Mouse (Mus musculus) thymus, adult 2 months (tissue): ENCODE data around the gene Ubr4. TPM values are rescaled to one million over a fixed set of nuclear protein-coding genes. Genes with fewer than 3 reads are reported as not detected.

ENCODE experiments used
- DNase-seq: peaks from one replicate; pipeline ENCODE4 v3.0.0; 2021
- H3K27ac ChIP-seq: fragments of 200-500 bp; 2 replicates; pipeline ENCODE4 v1.5.1; 2012; ENCODE audit warnings: low read length, control low read depth; ENCODE audit not compliant: control insufficient read depth, insufficient read depth
- H3K27me3 ChIP-seq: fragments of 200-500 bp; 2 replicates; pipeline ENCODE4 v1.6.1; 2012; ENCODE audit warnings: mild to moderate bottlenecking, low read length, moderate library complexity, mixed read lengths; ENCODE audit not compliant: control insufficient read depth, insufficient read depth
- H3K36me3 ChIP-seq: fragments of 200-500 bp; 2 replicates; pipeline ENCODE4 v1.6.1; 2012; ENCODE audit warnings: mild to moderate bottlenecking, low read length, moderate library complexity; ENCODE audit not compliant: control insufficient read depth, insufficient read depth
- H3K4me1 ChIP-seq: fragments of 200-500 bp; replicated peaks from 2 replicates; pipeline ENCODE4 v1.6.1; 2012; ENCODE audit warnings: low read length; ENCODE audit not compliant: control insufficient read depth, insufficient read depth
- H3K4me3 ChIP-seq: fragments of 200-500 bp; 2 replicates; pipeline ENCODE4 v1.5.1; 2012; ENCODE audit warnings: mild to moderate bottlenecking, low read length, control low read depth, moderate library complexity; ENCODE audit not compliant: control insufficient read depth, insufficient read depth
- CTCF ChIP-seq: fragments of 200-500 bp; IDR thresholded peaks from 2 replicates; pipeline ENCODE4 v1.5.1; 2012; ENCODE audit warnings: mild to moderate bottlenecking, control low read depth, low read length, moderate library complexity, borderline replicate concordance; ENCODE audit not compliant: control insufficient read depth, poor library complexity, insufficient read depth; ENCODE audit errors: extremely low read depth
- POLR2A ChIP-seq: fragments of 200-500 bp; IDR thresholded peaks from 2 replicates; pipeline ENCODE4 v1.6.1; 2012; ENCODE audit warnings: mild to moderate bottlenecking, low read length, control low read depth, moderate library complexity; ENCODE audit not compliant: control insufficient read depth, poor library complexity, insufficient read depth; ENCODE audit errors: extremely low read depth
- WGBS: fragments of 180-500 bp; shearing (Covaris S2); methylation state at CpG from one replicate; pipeline ENCODE4 v1.1.7; 2018; 5-methylcytosine and 5-hydroxymethylcytosine counted together
- polyA plus RNA-seq: library from polyadenylated mRNA; depleted of rRNA; stranded (reverse); fragments of >200 nt; gene quantifications from 2 replicates; pipeline ENCODE4 v1.2.3, GENCODE M21; 2012; rRNA removed

Gene Ubr4
- polyA plus RNA-seq, 1 experiment, result 301 TPM

DNA sequence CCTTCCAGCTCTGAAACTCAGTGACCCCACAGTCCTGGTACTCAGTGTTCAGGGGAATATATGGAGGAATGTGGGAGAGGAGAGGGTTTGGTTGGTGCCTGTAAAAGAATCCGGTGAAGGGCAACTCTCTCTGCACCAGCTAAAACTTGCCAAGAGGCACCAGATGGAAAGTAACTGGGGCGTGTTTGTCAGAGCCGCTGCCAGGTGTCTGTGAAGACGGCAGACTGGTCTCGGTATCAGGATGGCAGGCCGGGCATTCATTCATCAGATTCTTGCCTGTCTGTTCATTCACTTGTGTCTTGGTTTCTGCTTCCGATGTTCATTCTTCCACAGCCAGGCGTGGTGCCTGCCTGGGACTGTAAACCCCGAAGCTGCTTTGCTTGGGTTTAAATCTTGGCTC is 184.3 kb downstream of the Ubr4 start:
- no peak overlapping the region for H3K27ac ChIP-seq
- H3K27me3 ChIP-seq, result no peaks in the 10 kb centered on the region
- no peak for DNase-seq
- H3K36me3 ChIP-seq, result no peaks in the 10 kb centered on the region
- 91% methylated on average over 9 of the region's 9 CpGs for WGBS
- TF ChIP-seq CTCF, result no peak
- TF ChIP-seq POLR2A, result no peak
- no peaks in the 10 kb centered on the region for H3K4me1 ChIP-seq
- no peak overlapping the region for H3K4me3 ChIP-seq

Other genes starting within 250 kb of the Ubr4 start
- 38.0 and 65.3 TPM in 2 replicates for gene Minos1, start 221.5 kb upstream of the Ubr4 start, polyA plus RNA-seq
- gene Capzb, start 159.7 kb upstream of the Ubr4 start, polyA plus RNA-seq, result 167 and 213 TPM in 2 replicates
- 42.6 and 50.1 TPM in 2 replicates for gene Pqlc2, start 41.9 kb upstream of the Ubr4 start, polyA plus RNA-seq
- gene Akr7a5, start 41.9 kb upstream of the Ubr4 start, polyA plus RNA-seq, result 29.5 and 33.3 TPM in 2 replicates
- gene Mrto4, start within 50 bp of the Ubr4 start, polyA plus RNA-seq, result 33.7 and 37.6 TPM in 2 replicates
- gene Emc1, start within 50 bp of the Ubr4 start, polyA plus RNA-seq, result 34.2 and 41.6 TPM in 2 replicates
- gene Iffo2, start 177.9 kb downstream of the Ubr4 start, polyA plus RNA-seq, result 5.4 and 5.8 TPM in 2 replicates